Mouse (Mus musculus): ENCODE results near the gene Pkd1l2.

Gene Pkd1l2

DNA sequence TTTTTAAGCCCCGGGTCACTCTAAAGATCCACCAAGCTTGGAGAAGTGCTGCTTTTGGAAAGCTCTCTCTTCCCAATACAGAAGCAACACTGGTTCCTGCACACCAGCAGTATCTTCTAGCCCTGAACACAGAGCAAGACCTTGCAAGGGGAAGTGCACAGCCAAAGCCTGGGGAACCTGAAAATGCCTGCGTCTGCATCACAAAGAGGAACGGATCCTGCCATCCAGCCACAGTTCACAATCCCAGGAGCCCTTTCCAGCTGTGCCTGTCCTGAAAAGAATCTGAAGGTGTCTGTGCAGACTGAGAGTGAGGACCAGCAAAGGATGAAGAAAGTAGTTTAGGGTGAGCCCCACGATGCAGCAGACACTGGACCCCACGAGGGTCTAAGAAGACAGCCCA lies 107.2 kb downstream of the Pkd1l2 start:
- DNase-seq (ENCODE audit: low spot score in 2 of 2), result no peak

DNA sequence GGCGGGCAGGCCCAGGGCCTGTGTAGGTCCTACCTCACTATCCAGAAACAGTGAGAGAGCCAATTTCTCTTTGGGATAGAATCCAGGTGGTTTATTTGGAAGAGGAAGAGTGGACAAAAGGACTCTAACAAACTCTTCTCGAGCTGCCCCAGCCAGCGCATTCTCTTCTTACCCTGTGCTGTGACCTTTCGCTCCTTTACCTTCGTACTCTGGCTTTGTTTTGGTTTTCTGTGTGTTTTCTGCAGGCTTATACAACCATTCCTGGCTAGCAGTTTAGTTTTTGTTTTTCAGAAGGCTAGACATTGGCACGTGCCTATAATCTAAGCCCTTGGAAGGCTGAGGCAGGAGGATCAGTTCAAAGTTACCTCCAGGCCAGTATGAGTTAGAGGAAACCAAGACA lies 112.7 kb downstream of the Pkd1l2 start:
- DNase-seq (ENCODE audit: low spot score in 2 of 2), result no peak

DNA sequence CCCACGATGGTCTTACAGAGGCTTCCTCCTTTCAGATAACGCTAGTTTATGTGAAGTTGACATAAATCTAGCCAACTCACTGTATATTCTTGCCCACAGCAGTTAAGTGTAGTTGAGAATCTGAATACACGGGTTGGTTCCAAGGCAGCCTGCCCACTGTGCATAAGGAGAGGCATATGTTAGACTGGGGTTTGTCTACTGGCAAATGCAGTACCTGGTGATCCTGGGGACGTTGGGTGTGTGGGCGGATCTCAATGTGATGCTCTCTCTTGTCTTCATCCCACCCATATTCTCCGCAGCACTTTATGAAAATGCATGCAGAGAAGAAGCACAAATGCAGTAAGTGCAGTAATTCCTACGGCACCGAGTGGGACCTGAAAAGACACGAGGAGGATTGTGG lies 127.8 kb downstream of the Pkd1l2 start:
- DNase-seq (ENCODE audit: low spot score in 2 of 2), result no peak

DNA sequence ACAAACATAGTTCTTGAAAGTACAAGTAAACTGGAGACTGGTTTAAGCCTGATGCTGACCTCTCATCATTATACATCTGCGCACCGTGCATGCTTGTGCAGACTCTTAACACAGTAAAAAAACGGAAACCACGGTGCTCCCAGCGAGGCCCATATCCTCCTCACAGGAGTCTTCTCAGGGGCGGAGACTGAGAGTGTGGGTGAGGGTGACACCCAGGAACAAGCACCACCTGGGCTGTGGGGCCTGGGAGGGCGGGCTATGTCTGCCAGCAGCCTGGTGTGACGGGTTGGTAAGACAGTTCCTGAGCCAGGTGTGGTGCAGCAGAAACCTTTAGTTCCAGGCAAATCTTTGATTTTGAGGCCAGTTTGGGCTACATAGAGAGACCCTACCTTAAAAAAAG lies 129.8 kb downstream of the Pkd1l2 start:
- DNase-seq (ENCODE audit: low spot score in 2 of 2), result no peak

DNA sequence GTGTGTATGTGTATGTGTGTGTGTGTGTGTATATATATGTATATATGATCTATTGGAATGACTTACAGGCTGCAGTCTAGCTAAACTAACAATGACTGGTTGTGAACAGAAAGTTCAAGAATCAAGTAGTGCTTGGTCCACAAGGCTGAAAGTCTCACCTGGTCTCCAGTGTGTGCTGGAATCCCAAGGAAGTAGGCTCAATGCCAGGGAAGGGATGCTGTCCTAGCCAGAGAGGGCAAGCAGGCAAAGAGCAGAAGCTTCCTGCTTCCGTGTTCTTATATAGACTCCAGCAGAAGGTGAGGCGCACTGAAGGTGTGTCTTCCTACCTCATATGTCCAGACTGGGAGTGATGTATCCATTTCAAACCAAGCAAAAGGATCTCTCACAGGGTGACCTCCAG lies 130.5 kb downstream of the Pkd1l2 start:
- DNase-seq (ENCODE audit: low spot score in 2 of 2), result no peak

DNA sequence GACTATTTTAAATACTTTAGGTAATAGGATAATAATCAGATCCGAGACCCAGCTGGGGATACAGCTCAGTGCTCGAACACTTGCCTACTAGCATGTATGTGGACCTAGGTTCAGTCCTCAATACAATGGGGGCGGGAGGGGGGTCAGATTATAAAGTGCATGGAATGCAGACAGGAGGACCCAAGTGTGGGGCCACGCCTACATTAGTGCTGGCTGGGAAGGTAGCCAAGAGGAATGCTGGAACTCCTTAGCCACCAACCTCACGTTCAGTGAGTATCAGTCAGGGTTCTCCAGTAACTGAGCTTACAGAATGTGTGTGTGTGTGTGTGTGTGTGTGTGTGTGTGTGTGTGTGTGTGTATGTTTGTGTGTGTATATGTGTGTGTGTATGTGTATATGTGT lies 130.9 kb downstream of the Pkd1l2 start:
- no peak for DNase-seq (ENCODE audit: low spot score in 2 of 2)

DNA sequence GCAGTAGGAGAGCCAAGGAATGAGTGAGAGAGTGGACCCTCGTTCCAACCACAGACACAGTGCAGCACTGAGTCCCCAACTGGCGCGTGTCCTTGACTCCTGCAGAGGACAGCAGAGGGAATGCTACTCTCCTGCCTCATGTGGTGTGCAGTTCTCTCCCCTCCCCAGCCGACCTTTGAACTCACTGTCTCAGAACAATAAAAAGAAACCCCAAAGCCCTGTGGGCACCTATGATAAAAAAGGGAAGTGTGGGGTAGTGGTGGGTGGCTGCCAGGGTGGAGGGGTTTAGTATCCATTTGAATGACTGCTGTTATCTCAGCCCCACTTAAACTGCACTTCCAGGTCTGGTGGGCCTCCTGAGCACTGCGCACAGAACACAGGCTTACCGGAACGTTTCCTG lies 134.7 kb downstream of the Pkd1l2 start:
- DNase-seq (ENCODE audit: low spot score in 2 of 2), result no peak

DNA sequence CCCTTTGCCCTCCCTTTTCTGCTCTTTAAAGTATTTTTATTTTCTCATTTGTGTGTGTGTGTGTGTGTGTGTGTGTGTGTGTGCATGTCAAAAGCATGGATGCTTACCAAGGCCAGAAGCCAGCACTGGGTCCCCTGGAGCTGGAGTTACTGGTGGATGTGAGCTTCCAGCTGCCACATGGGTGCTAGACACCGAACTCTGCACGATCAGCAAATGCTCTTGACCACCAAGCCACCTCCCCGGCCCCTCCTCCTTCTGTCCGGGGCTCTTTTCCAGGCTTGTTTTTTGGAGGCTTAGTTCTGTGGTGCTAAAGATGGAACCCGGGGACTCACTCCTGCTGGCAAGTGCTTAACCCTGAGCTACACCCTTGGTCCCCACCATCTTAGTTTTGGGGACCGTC lies 135.4 kb downstream of the Pkd1l2 start:
- DNase-seq (ENCODE audit: low spot score in 2 of 2), result no peak

DNA sequence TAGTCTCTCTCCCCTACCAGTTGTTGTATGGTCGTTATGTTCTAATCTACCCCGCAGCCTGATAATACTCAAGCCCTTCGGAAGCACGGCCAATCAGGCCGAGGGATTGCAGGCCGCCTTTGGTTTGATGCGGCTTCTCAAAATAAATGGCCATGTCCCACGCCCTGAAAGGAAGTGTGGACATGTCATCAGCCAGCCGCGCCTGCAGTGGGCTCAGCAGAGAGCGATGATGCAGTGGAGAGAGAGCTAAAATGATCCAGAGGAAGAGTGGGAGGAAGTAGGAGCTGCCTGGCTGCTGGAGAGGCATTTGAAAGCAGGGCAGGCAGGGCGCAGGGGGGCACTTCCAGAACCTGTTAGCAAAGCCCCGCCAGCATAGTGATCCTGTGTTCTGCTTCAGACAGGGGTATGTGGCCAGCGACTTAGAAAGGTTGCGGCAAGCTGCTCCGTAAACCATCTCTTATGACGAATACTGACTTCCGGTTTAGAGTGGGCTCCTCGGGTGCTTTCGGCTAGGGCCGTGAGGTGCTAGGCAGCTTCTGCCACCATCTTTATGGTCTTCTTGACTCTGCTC lies 135.9 kb downstream of the Pkd1l2 start:
- DNase-seq (ENCODE audit: low spot score in 2 of 2), result no peak

All from cerebellum, postnatal 4 days (tissue).